Mouse (Mus musculus) kidney, adult 11 months (tissue): Measurements from ENCODE around the gene Btbd35f14.
"Not testable (repeated sequence)": the region's sequence is repeated elsewhere in the genome, so short reads cannot be mapped to it uniquely, and the experiment has no call there.

Source experiments
- DNase-seq: peaks from one replicate; pipeline ENCODE4 v3.0.0; 2022

Gene Btbd35f14

DNA sequence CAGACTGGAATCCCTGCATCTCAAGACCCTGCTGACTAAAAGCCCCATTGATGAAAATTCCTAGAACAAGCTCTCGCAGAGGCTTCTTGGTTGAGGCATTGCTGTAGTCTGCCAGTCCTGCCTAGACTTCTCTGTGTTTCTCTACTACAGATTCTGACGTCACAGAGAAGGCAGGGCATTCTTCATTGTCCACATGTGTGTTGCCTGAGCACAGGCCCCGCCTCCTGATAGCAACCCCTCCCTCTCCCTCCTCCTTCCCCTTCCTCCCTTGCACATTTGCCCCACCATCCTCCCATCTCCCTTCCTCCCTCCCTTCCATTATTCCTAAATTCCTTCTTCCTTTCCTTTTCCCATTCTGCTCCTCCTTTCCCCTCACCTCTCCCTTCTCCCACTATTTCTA is at the start of gene Btbd35f14:
Gene Btbd35f14, minus strand, starts transcription at position 101 of the 400 bp plus-strand sequence.
- DNase-seq, result not testable (repeated sequence)

DNA sequence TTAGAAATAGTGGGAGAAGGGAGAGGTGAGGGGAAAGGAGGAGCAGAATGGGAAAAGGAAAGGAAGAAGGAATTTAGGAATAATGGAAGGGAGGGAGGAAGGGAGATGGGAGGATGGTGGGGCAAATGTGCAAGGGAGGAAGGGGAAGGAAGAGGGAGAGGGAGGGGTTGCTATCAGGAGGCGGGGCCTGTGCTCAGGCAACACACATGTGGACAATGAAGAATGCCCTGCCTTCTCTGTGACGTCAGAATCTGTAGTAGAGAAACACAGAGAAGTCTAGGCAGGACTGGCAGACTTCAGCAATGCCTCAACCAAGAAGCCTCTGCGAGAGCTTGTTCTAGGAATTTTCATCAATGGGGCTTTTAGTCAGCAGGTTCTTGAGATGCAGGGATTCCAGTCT is 45.3 kb downstream of the Btbd35f14 start, which contains the start of gene Btbd35f13:
Gene Btbd35f13, plus strand, starts transcription at position 301 of the 400 bp plus-strand sequence.
- not testable (repeated sequence) for DNase-seq
